Mouse (Mus musculus): ENCODE measurements at regions not wholly inside any gene's neighbourhood (a gene's known extent, or its start where the extent isn't known, plus 50 kb on each side); places are given as distances from the start of the nearest gene placed in this dataset.

DNA sequence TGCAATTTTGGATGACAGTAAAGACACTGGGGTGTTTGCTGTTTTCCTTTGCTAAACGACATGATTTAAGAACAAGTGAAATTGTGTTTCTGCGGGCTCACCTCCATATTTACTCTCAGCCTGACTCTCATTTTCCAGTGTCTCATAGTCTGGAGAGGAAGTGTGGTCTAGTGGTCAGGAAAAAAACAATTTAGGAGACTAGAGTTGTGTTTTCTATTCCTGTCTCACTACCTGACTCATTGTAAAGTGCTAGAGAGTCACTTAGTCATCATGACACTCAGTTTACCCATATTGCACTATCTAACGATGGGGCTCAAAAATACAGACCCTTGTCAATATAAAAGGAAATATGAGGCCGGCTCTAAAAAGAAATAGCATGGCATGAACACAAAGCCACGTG, 138.7 kb upstream of the Ank start:
- TF ChIP-seq CTCF (IDR thresholded peaks at IDR 0.05): no peak
- TF ChIP-seq EP300 (IDR thresholded peaks at IDR 0.05): no peak
